Mouse (Mus musculus) heart, embryonic 13.5 days (tissue): ENCODE measurements at regions not wholly inside any gene's neighbourhood (a gene's known extent, or its start where the extent isn't known, plus 50 kb on each side); places are given as distances from the start of the nearest gene placed in this dataset.

Source experiments
- ATAC-seq: fragments of 200-750 bp; cut with Nextera tagmentation; 2 replicates; pipeline ENCODE4 v1.8.0; 2017; ENCODE audit warnings: moderate TSS enrichment; ENCODE audit not compliant: insufficient number of reproducible peaks, low FRiP score, low TSS enrichment; ENCODE audit errors: extremely low read depth
- H3K27ac ChIP-seq: fragments of 300-500 bp; sonication (generic); replicated peaks from 2 replicates; pipeline ENCODE4 v1.5.1; 2015; ENCODE audit warnings: moderate library complexity, mild to moderate bottlenecking, inconsistent platforms
- H3K27me3 ChIP-seq: fragments of 300-500 bp; sonication (generic); replicated peaks from 2 replicates; pipeline ENCODE4 v1.6.1; 2015; ENCODE audit warnings: mild to moderate bottlenecking, inconsistent platforms
- H3K36me3 ChIP-seq: fragments of 300-500 bp; sonication (generic); 2 replicates; pipeline ENCODE4 v1.6.1; 2015; ENCODE audit warnings: mild to moderate bottlenecking, inconsistent platforms
- H3K4me1 ChIP-seq: fragments of 300-500 bp; sonication (generic); 2 replicates; pipeline ENCODE4 v1.6.1; 2015; ENCODE audit warnings: inconsistent platforms
- H3K4me2 ChIP-seq: fragments of 300-500 bp; sonication (generic); 2 replicates; pipeline ENCODE4 v1.6.1; 2015; ENCODE audit warnings: inconsistent platforms, mild to moderate bottlenecking, moderate library complexity
- H3K4me3 ChIP-seq: fragments of 300-500 bp; sonication (generic); 2 replicates; pipeline ENCODE4 v1.5.1; 2015; ENCODE audit warnings: moderate library complexity, mild to moderate bottlenecking, inconsistent platforms
- H3K9ac ChIP-seq: fragments of 300-500 bp; sonication (generic); 2 replicates; pipeline ENCODE4 v1.6.1; 2015; ENCODE audit warnings: inconsistent platforms, mild to moderate bottlenecking, moderate library complexity
- H3K9me3 ChIP-seq: fragments of 300-500 bp; sonication (generic); 2 replicates; pipeline ENCODE4 v1.6.1; 2016; ENCODE audit warnings: inconsistent platforms
- WGBS: fragments of 180-500 bp; shearing (Covaris S2); methylation state at CpG from one replicate; pipeline ENCODE4 v1.1.7; 2015; ENCODE audit warnings: mixed read lengths; 5-methylcytosine and 5-hydroxymethylcytosine counted together

DNA sequence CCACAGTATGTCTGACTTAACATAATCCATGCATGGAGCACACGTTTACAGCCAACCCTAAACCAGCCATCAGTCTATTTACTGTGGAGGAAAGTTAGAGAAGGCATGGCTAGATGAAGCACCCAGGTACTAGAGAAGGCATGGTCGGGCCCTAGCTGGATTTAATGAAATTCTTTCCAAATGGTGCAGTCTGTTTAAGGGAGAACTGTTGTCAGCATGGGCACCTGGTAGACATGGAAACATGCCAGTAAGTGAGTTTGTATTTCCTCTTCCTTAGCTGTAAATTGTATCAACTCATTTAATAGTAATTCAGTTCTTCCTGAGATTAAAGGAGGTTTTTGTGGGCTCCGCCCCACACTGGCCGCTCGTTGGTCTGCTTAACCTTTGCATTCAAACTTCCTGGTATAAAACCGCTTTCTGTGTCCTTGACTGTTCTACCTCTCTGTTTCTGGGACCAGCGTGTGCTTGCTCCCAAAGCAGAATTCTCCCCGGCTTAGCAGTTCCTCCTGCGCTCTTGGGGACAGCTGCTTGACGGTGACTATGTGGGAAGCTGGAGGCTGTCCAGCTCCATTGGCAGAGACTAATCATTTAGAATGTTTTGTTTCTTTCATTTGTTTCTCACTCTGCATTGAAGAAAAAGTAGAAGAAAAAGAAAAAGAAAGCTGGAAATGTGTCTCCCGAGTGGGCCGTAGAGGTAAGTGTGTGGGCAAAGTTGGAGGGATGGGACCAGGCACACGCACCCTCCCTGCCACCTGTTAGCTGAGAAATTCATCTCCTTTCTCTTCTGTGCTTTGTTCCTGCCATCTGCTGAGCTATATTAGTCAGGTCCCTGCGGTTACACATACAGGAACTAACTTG is 96.0 kb upstream of the St6galnac5 start:
- Histone ChIP-seq H3K27me3 (peaks cover 5% of the 10 kb centered on the region; the same call in 1 of the 2 replicates), H3K27ac (no peak overlapping the region), H3K9ac (no peak overlapping the region), H3K4me3 (no peak overlapping the region), H3K4me2 (no peak overlapping the region), H3K36me3 (no peaks in the 10 kb centered on the region), H3K9me3 (no peaks in the 10 kb centered on the region), H3K4me1 (peaks cover 7% of the 10 kb centered on the region; the same call in 1 of the 2 replicates)
- 72% methylated on average over 14 of the region's 14 CpGs for WGBS
- ATAC-seq: no peak

DNA sequence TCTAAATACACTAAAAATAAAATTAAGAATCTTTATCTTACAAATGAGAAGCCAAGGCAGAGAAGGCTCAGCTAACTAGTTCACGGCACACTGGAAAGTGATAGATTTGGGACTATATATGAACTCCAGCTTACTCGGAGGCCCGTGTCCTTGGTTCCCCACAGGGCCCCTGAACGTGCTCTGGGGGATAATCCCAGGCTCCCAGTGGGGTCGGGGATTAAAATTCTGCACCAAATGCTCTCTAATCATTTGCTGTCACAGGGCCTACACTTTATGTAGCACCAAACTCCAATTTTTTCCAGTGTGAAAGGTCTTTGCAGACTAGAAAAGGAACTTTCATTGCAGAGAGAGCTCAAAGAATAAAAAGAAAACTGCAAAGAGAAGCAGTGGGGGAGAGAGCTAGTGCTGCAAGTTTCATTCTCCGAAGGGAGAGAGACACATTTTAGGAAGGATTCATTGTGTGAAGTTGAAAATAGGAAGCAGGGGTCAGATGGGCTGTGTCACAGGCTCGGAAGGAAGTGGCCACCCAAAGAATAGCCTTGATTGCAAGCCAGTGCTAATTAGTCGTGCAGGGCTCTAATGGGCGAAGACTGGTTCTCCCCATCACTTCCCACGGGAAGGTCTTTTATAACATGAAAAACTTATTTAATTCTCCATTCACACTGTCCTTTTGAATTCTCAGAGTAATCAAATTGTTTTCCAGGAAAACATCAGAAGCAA is 90.3 kb upstream of the St6galnac5 start:
- Histone ChIP-seq H3K9ac (no peak overlapping the region), H3K27ac (no peak overlapping the region), H3K4me2 (no peak overlapping the region), H3K9me3 (no peaks in the 10 kb centered on the region), H3K36me3 (no peaks in the 10 kb centered on the region), H3K4me3 (no peak overlapping the region), H3K27me3 (peaks cover 5% of the 10 kb centered on the region; the same call in 1 of the 2 replicates), H3K4me1 (peaks cover 5% of the 10 kb centered on the region; the same call in 1 of the 2 replicates)
- WGBS: 60% methylated on average over 10 of the region's 10 CpGs
- ATAC-seq: no peak

DNA sequence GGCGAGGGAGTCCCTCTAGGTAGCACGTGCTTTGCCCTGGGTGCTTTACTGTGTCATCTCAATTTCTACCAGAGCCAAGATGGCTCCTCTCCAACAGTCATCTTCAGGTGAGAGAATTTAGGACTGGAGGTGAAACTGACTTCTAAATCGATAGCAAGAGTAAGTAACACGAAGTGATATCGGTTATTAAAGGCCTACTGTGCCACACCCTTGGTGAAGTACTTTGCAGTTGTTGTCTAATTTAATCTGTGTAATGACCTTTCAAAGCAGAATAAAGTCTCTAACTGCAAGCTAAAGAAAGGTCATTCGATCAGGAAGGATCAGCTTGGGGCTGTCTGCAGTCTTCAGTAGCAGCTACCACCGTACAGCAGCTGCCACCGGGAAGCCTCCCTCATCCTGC is 89.5 kb upstream of the St6galnac5 start:
- H3K4me2 ChIP-seq: no peak overlapping the region
- no peaks in the 10 kb centered on the region for H3K9me3 ChIP-seq
- peaks cover 5% of the 10 kb centered on the region; the same call in 1 of the 2 replicates for H3K4me1 ChIP-seq
- no peak overlapping the region for H3K9ac ChIP-seq
- WGBS: 80% methylated on average over 8 of the region's 8 CpGs
- no peak for ATAC-seq
- H3K4me3 ChIP-seq: no peak overlapping the region
- no peak overlapping the region for H3K27ac ChIP-seq
- H3K36me3 ChIP-seq: no peaks in the 10 kb centered on the region
- H3K27me3 ChIP-seq: peaks cover 5% of the 10 kb centered on the region; the same call in 1 of the 2 replicates

DNA sequence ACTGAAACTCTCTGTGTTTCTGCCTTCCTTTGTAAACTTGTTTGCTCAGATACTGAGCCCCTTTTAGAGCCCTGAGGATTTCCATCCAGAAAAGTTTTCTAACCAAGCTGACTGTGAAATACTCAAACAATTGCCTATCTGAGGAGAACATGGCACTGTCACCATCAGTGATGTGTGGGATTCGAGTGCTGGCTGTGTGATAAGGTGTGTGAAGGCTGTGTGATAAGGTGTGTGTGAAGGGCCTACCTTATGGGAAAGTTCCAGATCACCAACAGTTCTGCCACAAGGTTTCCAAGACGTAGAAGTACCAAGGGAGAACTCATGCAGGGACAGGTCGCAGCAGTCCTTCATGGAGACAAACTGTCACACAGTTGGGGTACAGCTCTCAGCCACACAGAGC is 89.1 kb upstream of the St6galnac5 start:
- no peak overlapping the region for H3K4me2 ChIP-seq
- no peak for ATAC-seq
- peaks cover 5% of the 10 kb centered on the region; the same call in 1 of the 2 replicates for H3K27me3 ChIP-seq
- no peak overlapping the region for H3K4me3 ChIP-seq
- H3K27ac ChIP-seq: no peak overlapping the region
- WGBS: 60% methylated on average over 3 of the region's 3 CpGs
- no peaks in the 10 kb centered on the region for H3K36me3 ChIP-seq
- no peaks in the 10 kb centered on the region for H3K9me3 ChIP-seq
- H3K9ac ChIP-seq: no peak overlapping the region
- peaks cover 5% of the 10 kb centered on the region; the same call in 1 of the 2 replicates for H3K4me1 ChIP-seq

DNA sequence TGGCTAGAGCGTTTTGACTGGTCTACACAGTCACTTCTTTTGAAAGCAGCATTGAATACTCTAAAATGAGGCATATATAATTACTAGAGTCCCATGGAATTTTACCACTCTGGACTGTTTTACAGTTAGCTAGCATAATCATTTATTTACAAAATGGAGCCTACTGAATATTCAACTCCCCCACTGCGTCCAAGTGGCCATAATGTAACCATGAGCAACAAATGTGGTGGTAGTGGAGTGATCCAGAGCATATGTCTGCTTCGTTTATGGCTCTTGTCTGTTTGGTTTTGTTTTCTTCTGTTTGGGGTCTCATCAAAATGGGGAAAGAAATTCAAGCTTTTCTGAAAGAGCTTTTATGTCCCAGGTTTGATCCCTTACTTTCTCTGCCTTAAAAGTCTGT is 83.8 kb upstream of the St6galnac5 start:
- H3K4me1 ChIP-seq: peaks cover 5% of the 10 kb centered on the region; the same call in 1 of the 2 replicates
- H3K27ac ChIP-seq: no peak overlapping the region
- no peak overlapping the region for H3K4me2 ChIP-seq
- WGBS: 74% methylated on average over 3 of the region's 3 CpGs
- no peak overlapping the region for H3K4me3 ChIP-seq
- ATAC-seq: no peak
- no peaks in the 10 kb centered on the region for H3K9me3 ChIP-seq
- H3K36me3 ChIP-seq: no peaks in the 10 kb centered on the region
- no peak overlapping the region for H3K9ac ChIP-seq
- no peaks in the 10 kb centered on the region for H3K27me3 ChIP-seq

DNA sequence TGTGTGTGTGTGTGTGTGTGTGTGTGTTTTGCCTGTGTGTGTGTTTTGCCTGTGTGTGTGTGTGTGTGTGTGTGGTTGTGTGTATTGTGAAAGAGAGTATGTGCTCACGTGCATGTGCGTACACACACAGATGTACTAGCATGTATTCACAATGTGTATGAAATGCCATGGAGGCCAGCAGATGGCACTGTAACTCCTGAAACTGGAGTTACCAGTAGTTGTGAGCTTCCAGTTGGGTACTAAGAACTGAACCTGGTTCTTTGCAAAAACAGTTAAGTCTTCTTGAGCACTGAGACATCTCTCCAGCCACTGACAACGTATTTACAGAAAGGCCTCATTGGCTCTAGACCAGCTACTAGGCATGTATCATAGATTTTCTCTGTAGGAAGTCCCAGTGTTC is 71.1 kb upstream of the St6galnac5 start:
- H3K36me3 ChIP-seq: no peaks in the 10 kb centered on the region
- no peak overlapping the region for H3K9ac ChIP-seq
- H3K27me3 ChIP-seq: no peaks in the 10 kb centered on the region
- H3K4me2 ChIP-seq: no peak overlapping the region
- ATAC-seq: no peak
- peaks cover 4% of the 10 kb centered on the region; the same call in 1 of the 2 replicates for H3K9me3 ChIP-seq
- H3K4me1 ChIP-seq: no peaks in the 10 kb centered on the region
- H3K27ac ChIP-seq: no peak overlapping the region
- 84% methylated on average over 3 of the region's 3 CpGs for WGBS
- H3K4me3 ChIP-seq: no peak overlapping the region

DNA sequence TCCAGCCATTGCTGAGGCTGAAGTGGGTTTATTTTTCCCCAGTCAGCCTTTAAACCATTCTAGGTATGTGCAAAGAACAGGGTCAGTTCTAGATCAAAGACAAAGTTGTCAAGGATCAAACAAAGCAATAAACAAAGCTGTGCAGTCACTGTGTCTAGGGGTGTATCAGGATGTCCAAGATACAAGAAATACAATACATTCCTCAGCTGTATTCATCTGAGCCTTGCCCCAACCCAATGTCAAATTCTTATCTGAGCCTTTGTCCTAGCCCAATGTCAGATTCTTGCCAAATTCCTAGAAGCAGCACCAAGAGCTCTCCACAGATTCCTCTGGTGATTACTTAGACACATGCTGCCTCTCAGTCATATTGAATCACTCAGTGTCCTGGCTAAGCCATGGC is 69.5 kb upstream of the St6galnac5 start:
- Histone ChIP-seq H3K4me3 (no peak overlapping the region), H3K4me1 (no peaks in the 10 kb centered on the region), H3K9ac (no peak overlapping the region), H3K27me3 (no peaks in the 10 kb centered on the region), H3K36me3 (no peaks in the 10 kb centered on the region), H3K9me3 (peaks cover 16% of the 10 kb centered on the region), H3K4me2 (no peak overlapping the region), H3K27ac (no peak overlapping the region)
- ATAC-seq: no peak

DNA sequence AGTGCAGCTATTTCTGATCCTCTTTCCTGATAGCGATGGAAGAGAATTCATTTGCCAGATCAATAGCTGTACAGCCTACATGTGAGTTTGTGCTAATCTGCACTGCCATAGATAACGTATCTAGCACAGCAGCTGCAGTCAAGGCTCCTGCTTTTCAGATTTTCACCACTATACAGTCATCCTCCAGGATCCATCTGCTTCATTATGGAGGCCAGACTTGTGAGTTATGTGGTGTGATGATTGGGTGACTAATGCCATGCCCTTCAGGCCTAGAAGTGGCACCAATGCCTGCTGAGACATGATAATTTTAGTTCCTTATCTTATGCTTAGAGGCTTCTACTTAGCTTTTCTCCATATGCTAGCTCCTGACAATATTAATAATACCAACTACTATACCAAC is 63.3 kb upstream of the St6galnac5 start:
- ATAC-seq: no peak
- peaks cover 12% of the 10 kb centered on the region for H3K9me3 ChIP-seq
- H3K36me3 ChIP-seq: no peaks in the 10 kb centered on the region
- H3K9ac ChIP-seq: no peak overlapping the region
- WGBS: 77% methylated on average over 2 of the region's 2 CpGs
- H3K4me2 ChIP-seq: no peak overlapping the region
- H3K4me1 ChIP-seq: no peaks in the 10 kb centered on the region
- H3K27me3 ChIP-seq: no peaks in the 10 kb centered on the region
- no peak overlapping the region for H3K4me3 ChIP-seq
- H3K27ac ChIP-seq: no peak overlapping the region

DNA sequence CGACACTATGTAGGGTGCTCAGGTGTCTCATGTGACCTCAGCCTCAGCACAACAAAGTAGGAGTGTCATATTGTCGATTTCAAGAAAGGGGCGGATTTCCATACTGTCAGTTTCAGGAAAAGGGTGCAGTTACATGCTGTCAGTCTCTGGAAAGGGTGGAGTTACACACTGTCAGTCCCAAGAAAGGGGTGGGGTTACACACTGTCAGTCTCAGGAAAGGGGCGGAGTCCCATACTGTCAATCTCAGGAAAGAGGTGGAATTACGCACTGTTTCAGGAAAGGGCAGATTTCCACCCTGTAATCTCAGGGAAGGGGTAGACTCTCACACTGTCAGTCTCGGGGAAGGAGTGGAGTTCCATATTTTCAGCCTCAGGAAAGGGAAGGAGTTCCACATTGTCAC is 51.9 kb upstream of the St6galnac5 start:
- H3K9me3 ChIP-seq: no peaks in the 10 kb centered on the region
- no peak overlapping the region for H3K9ac ChIP-seq
- no peaks in the 10 kb centered on the region for H3K27me3 ChIP-seq
- H3K4me2 ChIP-seq: no peak overlapping the region
- no peak overlapping the region for H3K27ac ChIP-seq
- WGBS: 76% methylated on average over 6 of the region's 6 CpGs
- H3K36me3 ChIP-seq: no peaks in the 10 kb centered on the region
- ATAC-seq: no peak
- H3K4me1 ChIP-seq: no peaks in the 10 kb centered on the region
- H3K4me3 ChIP-seq: no peak overlapping the region
